Mouse (Mus musculus): ENCODE data around the gene Ptpn18.
"Not testable (repeated sequence)": the region's sequence is repeated elsewhere in the genome, so short reads cannot be mapped to it uniquely, and the experiment has no call there.

Ptpn18 gene

DNA sequence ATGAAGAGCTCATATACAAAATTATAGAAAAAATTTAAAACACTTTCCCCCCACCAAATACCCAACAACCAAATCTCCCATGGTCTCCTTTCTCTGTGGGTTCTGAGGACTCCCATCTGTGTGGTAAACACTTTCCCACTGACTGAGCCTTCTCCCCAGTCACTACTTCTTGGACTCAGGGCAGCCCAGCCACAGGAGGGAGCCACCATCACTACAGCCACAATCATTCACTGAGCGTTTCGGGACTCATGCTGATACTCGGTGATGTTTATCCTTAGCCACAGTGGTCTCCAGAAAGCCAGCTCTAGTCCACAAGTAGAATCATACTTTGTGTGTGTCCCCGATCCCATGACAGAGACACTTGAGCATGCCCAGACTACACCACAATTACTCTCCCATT, 53.5 kb downstream of the Ptpn18 start:
- no peak for DNase-seq (ENCODE audit: low spot score in 2 of 2)

DNA sequence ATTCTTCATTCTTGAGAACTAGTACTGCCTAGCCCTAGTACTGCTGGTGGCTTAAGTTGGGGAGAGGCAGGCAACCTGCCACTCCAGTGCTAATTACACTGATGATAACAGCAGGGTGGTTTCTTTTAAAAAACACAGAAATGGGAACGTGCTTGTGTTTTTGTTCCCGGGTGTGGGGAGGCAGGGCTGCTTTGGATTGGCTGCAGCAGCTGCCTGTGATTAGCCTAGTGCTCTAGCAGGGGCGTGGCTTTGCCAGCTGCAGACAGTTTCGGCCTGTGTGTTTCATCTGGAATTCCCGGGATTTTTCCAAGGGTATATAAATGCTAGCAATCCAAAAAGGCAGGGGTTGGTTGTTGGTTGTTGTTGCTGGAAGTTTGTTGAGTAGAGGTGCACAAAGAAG, 57.0 kb downstream of the Ptpn18 start:
- DNase-seq (ENCODE audit: low spot score in 2 of 2): no peak

DNA sequence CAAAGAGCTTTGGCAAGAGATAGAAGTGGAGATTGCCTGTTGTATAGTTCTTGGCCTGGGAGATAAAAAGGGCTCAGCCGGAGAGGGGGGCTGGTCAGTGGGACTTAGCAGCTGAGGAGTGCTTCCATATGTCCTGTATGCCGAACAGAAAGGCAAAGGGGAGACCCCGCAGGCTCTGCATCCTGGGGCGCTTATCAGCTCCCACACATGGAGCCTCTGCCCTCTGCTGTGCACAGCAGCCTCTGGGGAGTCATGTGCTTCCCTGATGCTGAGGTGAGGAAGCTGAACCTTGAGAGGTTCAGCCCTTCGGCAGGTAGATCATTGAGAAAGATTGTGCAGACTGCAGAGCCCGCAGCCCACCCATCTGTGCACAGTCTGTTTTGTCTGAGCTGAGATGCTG, 57.7 kb downstream of the Ptpn18 start:
- DNase-seq (ENCODE audit: low spot score in 2 of 2): not testable (repeated sequence)

DNA sequence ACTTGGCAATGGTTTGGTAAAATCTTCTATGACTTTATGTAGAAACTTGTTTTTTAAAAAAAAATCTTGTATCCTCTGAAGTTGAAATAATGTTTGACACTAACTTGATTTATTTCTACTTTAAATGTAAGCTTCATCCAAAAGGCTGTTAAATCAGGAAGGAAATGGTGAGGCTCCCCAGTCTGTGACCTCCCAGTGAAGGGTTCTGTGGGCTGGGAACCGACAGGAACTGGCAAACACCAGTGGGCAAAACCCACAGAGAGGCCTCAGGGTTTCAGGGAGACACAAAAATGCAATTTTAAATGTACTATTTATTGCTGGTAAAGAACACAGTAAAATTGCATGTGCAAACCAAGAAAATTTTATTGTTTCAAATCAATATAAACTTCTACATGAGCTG, 58.2 kb downstream of the Ptpn18 start:
- not testable (repeated sequence) for DNase-seq (ENCODE audit: low spot score in 2 of 2)

DNA sequence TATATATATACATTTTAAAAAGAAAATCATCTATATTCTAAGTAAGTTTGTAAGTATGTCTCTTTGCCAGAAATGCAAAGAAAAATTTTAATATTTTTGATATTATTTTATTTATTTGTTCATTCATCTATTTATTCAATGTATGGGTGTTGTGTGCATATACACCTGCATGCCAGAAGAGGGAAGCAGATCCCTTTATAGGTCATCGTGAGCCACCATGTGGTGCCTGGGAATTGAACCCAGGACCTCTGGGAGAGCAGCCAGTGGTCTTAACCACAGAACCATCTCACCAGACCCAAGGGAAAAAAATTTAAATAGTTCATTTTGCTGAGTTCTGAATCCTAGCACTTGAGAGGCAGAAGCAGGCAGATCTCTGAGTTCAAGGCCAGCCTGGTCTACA, 58.7 kb downstream of the Ptpn18 start:
- DNase-seq (ENCODE audit: low spot score in 2 of 2): no peak

DNA sequence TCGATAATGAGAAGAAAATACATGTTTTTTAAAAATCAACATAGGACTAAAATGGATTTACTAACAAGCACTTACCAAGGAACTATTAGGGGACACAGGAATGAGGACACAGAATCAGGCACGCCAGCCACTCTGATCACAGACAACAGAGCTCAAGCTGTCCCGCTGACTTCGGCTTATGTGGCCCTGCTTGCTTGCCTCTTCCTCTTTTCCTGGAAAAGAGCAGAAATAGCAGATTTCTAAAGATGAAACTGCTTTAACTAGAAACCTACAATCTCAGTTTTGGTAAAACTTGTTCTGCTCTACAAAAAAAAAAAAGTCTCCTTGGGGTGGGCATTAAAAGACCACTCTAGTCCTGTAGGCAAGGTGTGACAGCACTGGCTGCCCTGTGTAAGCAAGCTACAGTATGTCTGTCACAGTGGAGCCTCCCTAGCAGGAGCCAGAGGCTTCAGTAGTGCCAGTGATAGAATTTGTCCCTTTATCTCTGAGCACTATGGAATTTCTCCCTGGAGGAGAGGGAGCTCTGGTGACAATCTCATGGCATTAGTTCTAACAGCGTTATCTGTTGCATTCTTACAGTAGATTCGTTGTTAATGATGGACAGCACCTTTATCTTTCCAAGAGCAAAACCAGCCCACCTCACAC, 62.8 kb downstream of the Ptpn18 start:
- no peak for DNase-seq (ENCODE audit: low spot score in 2 of 2)

DNA sequence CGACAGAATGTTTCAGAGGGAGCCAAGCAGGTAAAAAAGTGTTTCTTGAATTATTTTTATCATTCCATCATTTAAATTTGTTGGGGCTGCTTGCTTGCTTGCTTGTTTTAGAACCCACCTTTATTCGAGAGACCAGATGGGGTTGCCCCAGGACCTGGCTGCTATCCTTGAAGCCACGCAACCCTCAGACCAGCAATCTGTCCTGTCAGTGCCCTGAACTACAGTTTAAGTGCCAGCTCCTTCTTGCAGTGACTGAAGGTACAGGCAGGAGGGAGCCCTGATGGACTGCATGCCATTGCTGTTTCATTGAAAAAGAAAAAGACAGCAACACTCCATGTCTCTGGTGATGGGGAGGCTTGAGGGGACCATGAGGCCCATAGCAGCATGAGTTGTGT, 63.3 kb downstream of the Ptpn18 start:
- no peak for DNase-seq (ENCODE audit: low spot score in 2 of 2)

DNA sequence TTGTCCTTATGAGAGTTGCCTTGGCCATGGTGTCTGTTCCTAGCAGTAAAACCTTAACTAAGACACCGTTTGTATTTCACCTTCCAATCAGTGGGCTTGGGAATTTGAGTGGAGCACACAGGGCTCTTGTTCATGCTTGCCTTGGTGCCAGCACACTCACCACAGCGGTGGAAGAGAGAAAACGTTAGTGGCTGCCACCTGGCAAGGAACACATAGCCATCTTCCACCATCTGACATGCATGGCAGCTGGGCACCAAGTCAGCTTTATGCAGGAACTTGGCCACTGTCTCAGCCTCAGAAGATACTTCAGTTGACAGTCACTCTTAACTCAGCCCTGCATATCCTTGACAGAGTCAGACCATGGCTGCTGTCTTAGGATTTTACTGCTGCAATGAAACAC, 64.1 kb downstream of the Ptpn18 start:
- DNase-seq (ENCODE audit: low spot score in 2 of 2): no peak
